Mouse (Mus musculus): ENCODE data around the gene Tmem235.

Gene Tmem235

GRCm38 (mm10) chr11:117865988-117866387, 5.4 kb downstream of the Tmem235 start:
- DNase-seq (ENCODE audit: low read depth), result no peak

- no peak for DNase-seq (ENCODE audit: low read depth)
Measured at GRCm38 (mm10) chr11:117870688-117871365, 10.3 kb downstream of the Tmem235 start.

GRCm38 (mm10) chr11:117871376-117871775, 10.8 kb downstream of the Tmem235 start:
- DNase-seq (ENCODE audit: low read depth), result no peak

GRCm38 (mm10) chr11:117871911-117872584, 11.5 kb downstream of the Tmem235 start:
- no peak for DNase-seq (ENCODE audit: low read depth)

- DNase-seq (ENCODE audit: low read depth), result no peak
Measured at GRCm38 (mm10) chr11:117872861-117873608, 12.5 kb downstream of the Tmem235 start, which contains the start of gene Tha1. TSS of gene Tha1 (minus strand) at chr11:117873481.

- no peak for DNase-seq (ENCODE audit: low read depth)
Measured at GRCm38 (mm10) chr11:117874419-117874818, 13.9 kb downstream of the Tmem235 start.

GRCm38 (mm10) chr11:117875681-117876080, 15.1 kb downstream of the Tmem235 start:
- DNase-seq (ENCODE audit: low read depth), result no peak

GRCm38 (mm10) chr11:117877917-117878745, 17.6 kb downstream of the Tmem235 start:
- DNase-seq (ENCODE audit: low read depth), result no peak

GRCm38 (mm10) chr11:117878892-117879291, 18.3 kb downstream of the Tmem235 start:
- DNase-seq (ENCODE audit: low read depth), result no peak

- DNase-seq (ENCODE audit: low read depth), result no peak
Measured at GRCm38 (mm10) chr11:117879676-117880075, 19.1 kb downstream of the Tmem235 start.

- no peak for DNase-seq (ENCODE audit: low read depth)
Measured at GRCm38 (mm10) chr11:117880336-117880976, 19.9 kb downstream of the Tmem235 start.

GRCm38 (mm10) chr11:117880977-117881358, 20.4 kb downstream of the Tmem235 start:
- no peak for DNase-seq (ENCODE audit: low read depth)

- DNase-seq (ENCODE audit: low read depth), result no peak
Measured at GRCm38 (mm10) chr11:117881787-117882186, 21.2 kb downstream of the Tmem235 start.

- no peak for DNase-seq (ENCODE audit: low read depth)
Measured at GRCm38 (mm10) chr11:117882208-117882607, 21.7 kb downstream of the Tmem235 start.

- DNase-seq (ENCODE audit: low read depth), result no peak
Measured at GRCm38 (mm10) chr11:117886000-117886399, 25.4 kb downstream of the Tmem235 start.

- no peak for DNase-seq (ENCODE audit: low read depth)
Measured at GRCm38 (mm10) chr11:117888168-117888852, 27.8 kb downstream of the Tmem235 start.

- DNase-seq (ENCODE audit: low read depth), result no peak
Measured at GRCm38 (mm10) chr11:117888853-117889822, 28.6 kb downstream of the Tmem235 start.

GRCm38 (mm10) chr11:117889887-117890340, 29.4 kb downstream of the Tmem235 start:
- DNase-seq (ENCODE audit: low read depth), result no peak

- no peak for DNase-seq (ENCODE audit: low read depth)
Measured at GRCm38 (mm10) chr11:117890519-117891282, 30.1 kb downstream of the Tmem235 start.

All from fibroblast of lung, adult 2 months (primary cell).